Mouse (Mus musculus) cerebellum, adult 9-10 months (tissue): ENCODE data around the gene Pomt2.

ENCODE experiments used
- DNase-seq: peaks from one replicate; pipeline ENCODE4 v3.0.0; 2022

Pomt2 gene

GRCm38 (mm10) chr12:87121918-87122589 is 25.7 kb downstream of the Pomt2 start:
- no peak for DNase-seq

GRCm38 (mm10) chr12:87107357-87107977 is 40.3 kb downstream of the Pomt2 start:
- no peak for DNase-seq

GRCm38 (mm10) chr12:87104796-87105195 is 43.0 kb downstream of the Pomt2 start:
- no peak for DNase-seq

GRCm38 (mm10) chr12:87103471-87103870 is 44.3 kb downstream of the Pomt2 start:
- no peak for DNase-seq

- DNase-seq = no peak
Measured at GRCm38 (mm10) chr12:87102165-87102631, 45.6 kb downstream of the Pomt2 start, which contains the start of gene Ngb. Gene Ngb, minus strand, starts transcription at chr12:87102539.

- DNase-seq = no peak
Measured at GRCm38 (mm10) chr12:87100331-87100730, 47.4 kb downstream of the Pomt2 start.

GRCm38 (mm10) chr12:87093671-87094070 is 54.1 kb downstream of the Pomt2 start:
- DNase-seq = no peak

- peak; percentile 33 for DNase-seq
Measured at GRCm38 (mm10) chr12:87093249-87093648, 54.5 kb downstream of the Pomt2 start.

GRCm38 (mm10) chr12:87091916-87092315 is 55.9 kb downstream of the Pomt2 start:
- DNase-seq = no peak

GRCm38 (mm10) chr12:87089701-87090100 is 58.1 kb downstream of the Pomt2 start:
- DNase-seq = no peak

- no peak for DNase-seq
Measured at GRCm38 (mm10) chr12:87089255-87089654, 58.5 kb downstream of the Pomt2 start.

GRCm38 (mm10) chr12:87088331-87088730 is 59.4 kb downstream of the Pomt2 start:
- DNase-seq = peak; percentile 42

GRCm38 (mm10) chr12:87087236-87087635 is 60.5 kb downstream of the Pomt2 start:
- DNase-seq = no peak

GRCm38 (mm10) chr12:87082797-87083196 is 65.0 kb downstream of the Pomt2 start:
- DNase-seq = no peak

GRCm38 (mm10) chr12:87076610-87077009 is 71.2 kb downstream of the Pomt2 start:
- no peak for DNase-seq

- no peak for DNase-seq
Measured at GRCm38 (mm10) chr12:87070520-87070919, 77.2 kb downstream of the Pomt2 start.

- DNase-seq = peak; percentile 39
Measured at GRCm38 (mm10) chr12:87066429-87066828, 81.3 kb downstream of the Pomt2 start.

- peak; percentile 49 for DNase-seq
Measured at GRCm38 (mm10) chr12:87065446-87065845, 82.3 kb downstream of the Pomt2 start.

GRCm38 (mm10) chr12:87057066-87057465 is 90.7 kb downstream of the Pomt2 start:
- no peak for DNase-seq
